Mouse (Mus musculus) limb, embryonic 14.5 days (tissue): ENCODE data around the gene Camta2. TPM values are rescaled to one million over a fixed set of nuclear protein-coding genes. Genes with fewer than 3 reads are reported as not detected.

Source experiments
- ATAC-seq: fragments of 200-750 bp; cut with Nextera tagmentation; 2 replicates; pipeline ENCODE4 v1.8.0; 2017; ENCODE audit warnings: low read depth, moderate number of reproducible peaks, moderate TSS enrichment; ENCODE audit not compliant: low FRiP score
- DNase-seq: peaks from one replicate; pipeline ENCODE4 v3.0.0-alpha.2; 2015; ENCODE audit warnings: low spot score
- H3K27ac ChIP-seq: fragments of 300-500 bp; sonication (generic); replicated peaks from 2 replicates; pipeline ENCODE4 v1.5.1; 2014; ENCODE audit warnings: low read depth, mild to moderate bottlenecking, low read length, moderate library complexity, mixed read lengths
- H3K27me3 ChIP-seq: fragments of 300-500 bp; sonication (generic); 2 replicates; pipeline ENCODE4 v1.6.1; 2014; ENCODE audit warnings: low read length, mixed read lengths; ENCODE audit not compliant: control insufficient read depth, insufficient read depth
- H3K36me3 ChIP-seq: fragments of 300-500 bp; sonication (generic); 2 replicates; pipeline ENCODE4 v1.6.1; 2014; ENCODE audit warnings: mild to moderate bottlenecking, low read length, moderate library complexity, mixed read lengths; ENCODE audit not compliant: control insufficient read depth, insufficient read depth
- H3K4me1 ChIP-seq: fragments of 300-500 bp; sonication (generic); 2 replicates; pipeline ENCODE4 v1.6.1; 2014; ENCODE audit warnings: antibody characterized with exemption, low read length, mixed read lengths; ENCODE audit not compliant: control insufficient read depth, insufficient read depth
- H3K4me2 ChIP-seq: fragments of 300-500 bp; sonication (generic); replicated peaks from 2 replicates; pipeline ENCODE4 v1.6.1; 2014; ENCODE audit warnings: low read depth, mild to moderate bottlenecking, low read length, moderate library complexity; ENCODE audit not compliant: severe bottlenecking
- H3K4me3 ChIP-seq: fragments of 300-500 bp; sonication (generic); replicated peaks from 2 replicates; pipeline ENCODE4 v1.5.1; 2014; ENCODE audit warnings: low read length
- H3K9ac ChIP-seq: fragments of 300-500 bp; sonication (generic); 2 replicates; pipeline ENCODE4 v1.6.1; 2014; ENCODE audit warnings: mild to moderate bottlenecking, low read depth, low read length, moderate library complexity; ENCODE audit not compliant: severe bottlenecking
- H3K9me3 ChIP-seq: fragments of 300-500 bp; sonication (generic); 2 replicates; pipeline ENCODE4 v1.6.1; 2016; ENCODE audit warnings: low read length; ENCODE audit not compliant: control insufficient read depth
- POLR2A ChIP-seq: fragments of 200-500 bp; IDR thresholded peaks from 2 replicates; pipeline ENCODE4 v1.8.0; 2012; ENCODE audit warnings: inconsistent platforms, mild to moderate bottlenecking, moderate library complexity, borderline replicate concordance; ENCODE audit not compliant: insufficient read depth, insufficient read length; ENCODE audit errors: extremely low read depth
- WGBS: fragments of 180-500 bp; shearing (Covaris S2); extraction: QIAGEN DNeasy Blood & Tissue Kit; methylation state at CpG from one replicate; pipeline ENCODE4 v1.1.7; 2014; 5-methylcytosine and 5-hydroxymethylcytosine counted together
- polyA plus RNA-seq, 2 experiments: library from polyadenylated mRNA; depleted of rRNA in 1 of 2; stranded (reverse) in 1 of 2; unstranded in 1 of 2; fragments of >200 nt; fragmentation: Nextera tagmentation in 1 of 2; extraction: Ambion mirVana in 1 of 2; gene quantifications; 2 replicates each; pipeline versions ENCODE4 v1.2.1 to v1.2.3; 2012 to 2014

Gene Camta2
- polyA plus RNA-seq (2012; rRNA removed) (20.3 and 26.6 TPM in 2 replicates), polyA plus RNA-seq (2014; fragmentation: Nextera tagmentation; extraction: Ambion mirVana) (14.4 and 16.6 TPM in 2 replicates)

DNA sequence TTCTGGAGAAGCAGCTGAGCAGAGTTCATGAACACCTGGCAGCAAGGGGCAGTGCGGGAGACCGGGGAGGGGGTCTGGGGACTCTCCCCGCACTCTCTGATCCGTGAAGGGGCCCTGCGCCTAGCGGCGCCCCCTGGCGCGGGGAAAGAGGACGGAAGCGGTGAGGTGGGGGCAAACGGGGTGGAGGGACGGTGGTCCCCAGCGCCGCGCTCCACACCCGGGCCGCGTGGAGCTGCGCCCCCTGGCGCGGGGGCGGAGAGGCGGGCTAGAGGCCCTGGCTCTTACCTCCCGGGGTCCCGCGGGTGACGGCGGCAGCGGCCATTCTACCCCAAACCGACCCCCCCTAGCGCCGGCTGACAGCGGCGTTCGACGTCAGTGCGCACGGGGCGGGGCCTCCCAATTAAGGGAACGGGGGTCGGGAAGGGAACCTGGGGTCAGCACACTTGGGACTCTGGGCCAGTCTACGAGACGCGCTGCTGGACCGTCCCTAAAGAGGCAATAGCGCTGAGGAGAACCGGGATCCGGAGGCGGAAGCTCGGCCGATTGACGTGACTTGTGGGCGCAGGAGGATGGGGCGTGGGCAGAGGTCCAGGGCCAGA is at the start of gene Camta2:
TSS of gene Camta2 (minus strand) at position 505 of the 599 bp plus-strand sequence.
- H3K4me2 ChIP-seq = peak within 1 kb of the TSS; percentile 79
- WGBS = 1% methylated on average over 46 of the region's 55 CpGs
- TF ChIP-seq POLR2A = 0 out of 2 replicates have a peak, but pooled peaks have one; percentile 37
- H3K9ac ChIP-seq = peak within 1 kb of the TSS; percentile 77
- peak within 1 kb of the TSS; percentile 75 for H3K4me3 ChIP-seq
- DNase-seq (peak; percentile 69), ATAC-seq (peak; percentile 81)
- H3K27ac ChIP-seq = peak within 1 kb of the TSS; percentile 79
- no peaks in the 10 kb centered on the region for H3K9me3 ChIP-seq
- H3K4me1 ChIP-seq = peaks cover 9% of the 10 kb centered on the region
- H3K27me3 ChIP-seq = no peaks in the 10 kb centered on the region
- peaks cover 29% of the 10 kb centered on the region for H3K36me3 ChIP-seq

DNA sequence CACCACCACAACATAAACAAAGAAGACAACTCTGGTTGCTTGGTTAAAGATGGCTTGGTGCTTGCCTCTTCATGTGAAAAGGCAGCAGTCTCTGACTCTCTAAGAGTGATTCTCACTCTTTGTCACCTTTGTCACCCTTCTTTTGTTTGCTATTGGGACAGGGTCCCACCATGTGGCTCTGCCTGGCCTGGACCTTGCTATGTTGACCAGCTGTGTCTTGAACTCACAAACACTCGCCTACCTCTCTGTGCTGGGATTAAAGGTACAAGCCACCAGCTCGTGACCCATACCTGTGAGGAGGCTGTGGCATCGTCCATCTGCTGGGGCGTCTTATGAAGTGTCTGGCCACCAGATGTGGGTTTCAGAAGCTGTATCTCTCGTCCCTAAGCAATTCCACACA is 45.4 kb upstream of the Camta2 start:
- no peak for DNase-seq
- Histone ChIP-seq H3K36me3 (peaks cover 7% of the 10 kb centered on the region), H3K27ac (no peak overlapping the region), H3K27me3 (no peaks in the 10 kb centered on the region), H3K9ac (no peak overlapping the region), H3K4me2 (no peak overlapping the region), H3K4me3 (no peak overlapping the region), H3K9me3 (no peaks in the 10 kb centered on the region), H3K4me1 (no peaks in the 10 kb centered on the region)
- WGBS = 24% methylated on average over 5 of the region's 5 CpGs
- no peak for ATAC-seq
- TF ChIP-seq POLR2A = no peak

DNA sequence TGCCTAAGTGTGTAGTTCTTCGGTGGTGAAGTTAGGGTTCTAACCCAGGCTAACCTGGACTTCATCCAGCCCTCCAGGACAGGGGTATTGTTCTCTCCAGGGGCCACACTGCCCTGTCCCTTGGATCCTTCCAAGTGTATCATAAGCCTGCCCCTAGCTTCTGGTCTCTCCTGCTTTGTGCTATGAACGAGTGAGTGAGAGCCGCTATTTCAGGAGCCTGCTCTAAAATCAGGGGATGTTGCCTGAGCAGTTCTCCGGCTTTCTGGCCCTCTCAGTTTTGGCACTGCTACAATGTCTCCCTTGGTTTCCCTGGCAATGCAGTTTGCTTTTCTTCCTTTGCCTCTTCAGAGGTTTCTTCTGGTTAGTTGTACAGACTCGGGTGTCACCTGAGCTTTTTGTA is 43.3 kb upstream of the Camta2 start:
- Histone ChIP-seq H3K36me3 (peaks cover 28% of the 10 kb centered on the region), H3K9ac (no peak overlapping the region), H3K27me3 (no peaks in the 10 kb centered on the region), H3K4me2 (no peak overlapping the region), H3K27ac (no peak overlapping the region), H3K9me3 (no peaks in the 10 kb centered on the region), H3K4me3 (no peak overlapping the region), H3K4me1 (no peaks in the 10 kb centered on the region)
- no peak for TF ChIP-seq POLR2A
- DNase-seq (no peak), ATAC-seq (no peak)
- 72% methylated on average over 5 of the region's 5 CpGs for WGBS

- Histone ChIP-seq H3K36me3 (peaks cover 34% of the 10 kb centered on the region), H3K4me3 (no peak overlapping the region), H3K27me3 (no peaks in the 10 kb centered on the region), H3K27ac (no peak overlapping the region), H3K9me3 (no peaks in the 10 kb centered on the region), H3K4me1 (no peaks in the 10 kb centered on the region), H3K4me2 (no peak overlapping the region), H3K9ac (no peak overlapping the region)
- DNase-seq = no peak
- ATAC-seq = no peak
- TF ChIP-seq POLR2A = no peak
- WGBS = 81% methylated on average over 9 of the region's 9 CpGs
Observed at GRCm38 (mm10) chr11:70730427-70731038, 42.6 kb upstream of the Camta2 start.

- no peak for TF ChIP-seq POLR2A
- ATAC-seq = no peak
- 90% methylated on average over 5 of the region's 5 CpGs for WGBS
- no peaks in the 10 kb centered on the region for H3K9me3 ChIP-seq
- H3K4me2 ChIP-seq = no peak overlapping the region
- peaks cover 62% of the 10 kb centered on the region for H3K36me3 ChIP-seq
- H3K4me3 ChIP-seq = no peak overlapping the region
- no peaks in the 10 kb centered on the region for H3K27me3 ChIP-seq
- DNase-seq = no peak
- no peak overlapping the region for H3K9ac ChIP-seq
- H3K27ac ChIP-seq = no peak overlapping the region
- no peaks in the 10 kb centered on the region for H3K4me1 ChIP-seq
Observed at GRCm38 (mm10) chr11:70727385-70727784, 39.5 kb upstream of the Camta2 start.
